Mouse (Mus musculus) heart, postnatal 0 days (tissue): Measurements from ENCODE around the gene Msx1.

Source experiments
- CTCF ChIP-seq: IDR thresholded peaks from 2 replicates; pipeline ENCODE4 v1.5.1; 2016; ENCODE audit warnings: antibody characterized with exemption, control low read depth, low read depth
- EP300 ChIP-seq: IDR thresholded peaks from 2 replicates; pipeline ENCODE4 v1.6.1; 2016; ENCODE audit warnings: antibody characterized with exemption, low read depth

- TF ChIP-seq CTCF (no peak), EP300 (no peak)
These were observed 492 bp downstream of the Msx1 start for GRCm38 (mm10) chr5:37823721-37824460.
